Mouse (Mus musculus): ENCODE measurements around the gene Lrriq1.

Gene Lrriq1

DNA sequence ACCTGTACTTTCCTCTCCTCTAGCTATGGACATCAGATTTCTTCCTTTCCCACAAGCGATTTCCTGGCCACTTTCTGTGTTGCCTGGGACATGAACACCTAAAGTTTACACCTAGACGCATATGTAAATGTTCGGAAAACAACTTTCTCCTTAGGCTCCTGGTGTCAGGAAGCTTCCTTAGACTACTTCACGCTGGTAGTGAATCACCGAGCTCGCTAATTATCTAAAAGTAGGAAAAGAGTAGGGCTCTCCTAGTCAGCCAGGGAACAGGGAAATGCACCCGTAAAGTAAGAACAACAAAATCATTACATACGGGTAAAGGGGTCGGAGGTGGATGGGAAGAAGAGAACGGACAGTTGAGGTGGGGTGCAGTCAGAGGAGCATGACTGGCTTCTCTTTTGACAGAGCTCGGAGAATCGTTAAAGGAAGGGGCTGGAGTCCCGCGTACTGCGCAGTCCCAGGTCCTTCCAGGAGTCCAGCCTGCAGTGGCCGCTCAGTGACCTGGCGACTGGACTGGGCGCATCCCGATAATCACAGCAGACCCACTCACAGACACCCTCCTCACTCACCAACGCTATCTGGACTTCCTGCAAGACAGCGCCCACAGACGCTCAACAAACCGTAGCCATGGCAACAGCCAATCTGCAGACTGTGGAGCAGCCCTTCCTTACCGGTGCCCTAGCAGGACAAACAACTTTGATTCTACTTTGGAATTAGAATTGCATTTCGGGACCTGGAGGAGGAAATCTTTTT is at the start of gene Lrriq1:
Gene Lrriq1, minus strand, starts transcription at position 616 of the 753 bp plus-strand sequence.
- DNase-seq (ENCODE audit: low spot score in 2 of 2): no peak

DNA sequence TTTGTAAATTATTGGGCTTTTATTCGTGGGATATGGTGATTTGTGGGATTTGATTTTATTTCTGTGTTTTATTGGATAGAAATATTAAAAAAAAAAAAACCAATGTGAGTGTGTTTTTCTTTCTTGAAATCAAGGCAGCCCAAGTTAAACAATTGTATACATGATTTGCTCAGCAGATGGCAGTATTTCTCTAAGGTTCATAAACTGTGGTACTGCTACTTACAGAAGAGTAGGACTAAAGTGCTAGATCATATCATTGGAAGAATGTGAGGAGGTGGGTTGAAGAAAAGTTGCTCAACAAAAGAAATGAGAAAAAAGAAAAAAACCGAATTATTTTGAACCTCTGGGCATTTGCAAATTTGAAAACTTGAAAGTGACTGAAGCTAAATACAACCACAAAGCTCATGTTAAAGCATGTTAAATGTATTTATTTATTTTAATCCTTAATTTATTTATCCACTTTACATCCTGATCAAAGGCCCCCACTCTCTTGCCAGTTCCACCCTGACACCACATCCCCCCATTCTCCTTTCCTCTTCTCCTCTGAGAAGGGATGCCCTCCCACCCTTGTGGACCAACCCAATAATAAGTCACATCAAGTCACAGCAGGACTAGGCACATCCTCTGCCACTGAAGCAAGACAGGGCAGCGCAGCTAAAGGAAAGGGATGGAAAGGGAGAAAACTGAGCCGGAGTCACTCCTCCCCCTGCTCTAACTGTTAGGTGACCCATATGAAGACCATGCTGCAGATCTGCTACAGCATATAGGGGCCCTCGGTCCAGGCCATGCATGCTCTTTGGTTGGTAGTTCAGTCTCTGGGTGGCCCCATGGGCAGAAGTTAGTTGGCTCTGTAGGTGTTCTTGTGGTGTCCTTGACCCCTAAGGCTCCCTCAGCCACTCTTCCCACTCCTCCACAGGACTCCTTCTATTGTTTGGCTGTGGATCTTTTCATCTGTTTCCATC is 18.0 kb upstream of the Lrriq1 start:
- DNase-seq (ENCODE audit: low spot score in 2 of 2): no peak

DNA sequence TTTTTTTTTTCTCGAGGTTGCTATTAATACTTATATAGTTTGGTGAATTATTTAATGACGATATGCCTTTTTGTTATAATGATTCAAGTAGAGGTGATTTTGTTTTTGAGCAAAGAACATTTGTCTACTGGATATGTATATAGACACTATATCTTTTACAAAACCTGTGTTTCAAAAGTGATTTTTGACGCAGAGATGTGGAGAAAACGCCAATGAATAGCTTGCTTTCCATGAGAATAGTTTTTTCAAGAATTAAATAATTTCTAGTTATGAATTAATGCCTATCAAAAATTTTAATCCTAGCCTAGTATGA is 294 bp upstream of the Lrriq1 start:
- DNase-seq (ENCODE audit: low spot score in 2 of 2): no peak

DNA sequence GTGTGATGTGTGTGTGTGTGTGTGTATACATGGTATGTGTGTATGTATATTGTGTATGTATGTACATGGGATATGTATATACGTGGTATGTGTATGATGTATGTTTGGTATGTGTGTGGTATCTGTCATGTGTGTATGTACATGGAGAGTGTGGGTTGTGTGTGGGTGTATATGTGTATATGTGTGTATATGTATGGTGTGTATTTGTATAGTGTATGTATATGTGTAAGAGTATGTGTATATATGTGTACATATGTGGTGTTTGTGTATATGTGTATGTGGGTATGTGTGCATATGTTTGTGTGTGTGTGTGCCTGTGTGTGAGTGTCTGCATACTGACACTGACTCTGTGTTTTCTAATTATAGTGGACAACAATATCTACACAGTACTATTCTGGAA is 9.5 kb downstream of the Lrriq1 start:
- no peak for DNase-seq (ENCODE audit: low spot score in 2 of 2)

DNA sequence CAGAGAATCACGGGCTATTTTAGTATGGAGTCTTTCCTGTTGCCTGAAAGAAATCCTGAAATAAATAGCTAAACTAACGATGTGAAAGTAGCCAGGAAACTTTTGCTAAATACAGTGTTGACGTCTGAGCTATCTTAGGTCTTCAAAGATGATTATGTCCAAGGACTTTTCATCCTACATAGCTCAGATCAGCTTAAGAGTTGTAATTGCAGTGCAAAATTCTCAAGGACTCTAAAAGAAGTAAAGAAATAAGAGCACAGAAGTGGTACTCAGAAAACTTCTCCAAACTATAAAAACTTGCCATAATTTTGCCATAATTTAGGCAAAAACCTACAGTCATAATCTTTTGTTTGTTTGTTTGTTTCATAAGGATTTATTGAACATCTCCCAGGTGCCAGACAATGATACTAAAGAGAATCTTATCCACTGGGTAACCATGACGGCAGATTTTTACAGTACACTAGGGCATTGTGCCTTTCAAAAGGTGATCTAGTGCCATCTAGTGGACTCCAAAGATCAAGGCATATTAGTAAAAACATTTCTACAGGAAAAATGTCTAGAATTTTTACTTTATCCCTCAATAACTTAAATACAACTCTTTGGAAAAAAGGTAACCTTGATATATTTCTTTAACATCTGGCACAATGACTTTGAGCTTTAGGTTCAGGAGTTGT is 41.3 kb downstream of the Lrriq1 start:
- no peak for DNase-seq (ENCODE audit: low spot score in 2 of 2)

DNA sequence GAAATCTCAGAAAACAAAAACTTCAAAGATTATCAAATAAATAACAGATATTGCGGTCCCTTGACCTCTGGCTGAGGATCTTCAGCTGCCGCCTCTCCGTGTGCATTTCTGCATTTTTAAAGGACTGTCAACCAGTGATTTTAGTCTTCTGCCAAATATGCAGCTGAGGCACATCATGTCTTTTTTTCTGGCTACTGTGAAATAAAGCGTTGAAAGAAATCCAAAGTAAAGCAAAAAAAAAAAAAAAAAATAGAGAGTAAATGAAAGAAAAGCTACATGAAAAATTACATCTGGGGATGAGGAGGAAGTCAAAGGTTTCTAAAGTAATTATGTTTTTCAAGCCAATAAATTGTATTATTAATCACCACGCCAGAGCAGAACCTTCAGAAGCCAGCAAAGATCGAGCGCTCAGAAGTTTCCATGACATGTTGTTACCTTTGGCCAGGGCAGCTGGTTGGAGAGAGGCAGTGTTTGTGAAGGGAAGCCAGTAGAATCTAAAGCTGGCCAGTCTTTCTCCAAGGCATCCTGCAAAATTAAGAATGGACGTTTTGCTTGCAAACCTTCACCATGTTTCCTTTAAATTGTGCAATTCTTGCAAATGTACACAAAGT is 90.2 kb downstream of the Lrriq1 start:
- no peak for DNase-seq (ENCODE audit: low spot score in 2 of 2)

DNA sequence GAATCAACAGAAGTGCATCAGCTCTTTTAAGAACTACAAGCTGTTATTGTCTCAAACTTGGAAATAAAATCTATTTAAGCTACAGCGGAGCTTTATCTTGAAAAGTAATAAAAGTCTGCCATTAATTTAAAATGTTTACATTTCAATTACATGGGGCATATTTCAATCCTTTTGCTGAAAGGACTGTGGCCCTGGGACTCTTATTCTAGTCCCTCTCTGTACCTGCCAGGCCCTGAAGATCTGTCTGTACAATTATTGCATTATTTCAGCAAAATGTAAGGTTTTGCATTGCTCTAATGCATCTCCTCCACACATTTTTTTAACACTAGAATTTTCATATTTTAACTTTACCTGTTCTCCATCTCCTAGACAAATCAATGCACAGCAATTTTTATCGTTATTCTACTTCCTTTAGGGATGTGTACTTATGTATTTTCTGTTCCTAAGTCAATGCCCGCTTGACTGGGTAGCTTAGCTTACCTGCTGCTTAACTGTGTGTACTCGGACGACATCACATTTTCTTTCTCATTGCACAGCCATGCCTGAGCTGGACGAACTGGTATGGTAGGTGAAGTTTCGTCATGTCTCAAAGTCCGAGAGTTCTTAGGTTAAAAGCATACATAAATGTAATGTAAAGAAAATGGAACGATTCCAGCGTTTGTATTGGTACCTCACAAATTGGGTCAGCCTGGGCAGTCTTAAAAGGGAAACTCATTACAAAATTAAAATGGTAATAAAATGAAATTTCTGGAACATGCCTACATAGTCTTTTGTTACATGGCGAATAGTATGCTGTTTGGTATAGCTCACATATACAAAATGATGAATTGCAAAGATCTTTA is 91.0 kb downstream of the Lrriq1 start:
- no peak for DNase-seq (ENCODE audit: low spot score in 2 of 2)

DNA sequence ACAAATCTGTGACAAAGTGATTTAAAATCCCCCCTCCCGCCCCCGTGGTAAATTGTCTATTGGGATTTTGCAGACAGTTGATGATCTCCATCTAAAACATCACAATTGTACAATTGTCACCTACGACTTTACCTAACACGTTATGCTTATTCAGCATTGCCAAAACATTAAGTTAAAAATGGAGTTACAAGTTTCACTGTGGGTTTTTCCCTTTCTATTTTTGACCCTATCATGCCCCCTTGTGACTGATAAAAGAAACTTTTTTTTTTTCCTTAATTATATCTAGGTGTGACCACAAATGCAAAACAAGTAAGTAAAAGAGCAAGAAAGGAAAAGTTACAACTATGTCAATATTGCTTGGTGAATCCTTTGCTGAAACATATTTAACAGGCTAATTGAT is 93.6 kb downstream of the Lrriq1 start:
- DNase-seq (ENCODE audit: low spot score in 2 of 2): no peak

DNA sequence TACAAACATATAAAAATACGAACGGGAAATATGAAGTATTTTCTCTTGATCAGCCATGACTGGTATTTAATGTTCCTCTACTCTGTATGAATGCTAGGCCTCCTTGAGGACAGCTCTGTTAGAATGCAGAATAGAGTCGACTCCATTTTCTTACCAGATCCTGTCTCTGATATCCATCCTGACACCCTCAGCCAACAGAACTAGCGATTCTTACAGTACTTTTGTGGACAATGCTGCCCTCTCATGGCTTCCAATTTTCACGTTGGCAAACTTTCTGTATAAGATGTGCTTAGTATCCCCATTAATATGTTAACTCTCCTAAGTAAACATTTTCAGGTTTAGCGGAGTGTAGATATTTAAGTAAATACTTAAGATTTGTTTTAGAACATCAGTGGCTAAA is 94.6 kb downstream of the Lrriq1 start:
- DNase-seq (ENCODE audit: low spot score in 2 of 2): no peak

DNA sequence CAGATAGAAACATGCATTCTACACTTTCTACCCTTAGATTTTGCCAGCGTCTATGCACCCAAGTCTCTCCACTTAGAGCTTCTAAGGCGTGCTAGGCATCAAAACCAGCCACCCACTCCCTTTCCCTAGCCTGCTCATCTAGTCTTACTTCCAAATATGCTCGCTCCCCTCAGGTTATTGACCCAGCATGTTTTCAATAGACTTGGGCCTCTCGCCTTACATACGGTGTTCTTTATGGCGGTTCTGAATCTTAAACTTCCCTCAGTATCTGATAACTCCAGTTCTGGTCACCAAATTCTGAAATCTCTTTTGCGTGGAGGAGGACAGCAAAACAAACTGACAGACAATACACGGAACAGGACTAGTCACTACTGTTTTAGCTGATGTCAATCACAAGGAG is 95.5 kb downstream of the Lrriq1 start:
- no peak for DNase-seq (ENCODE audit: low spot score in 2 of 2)

DNA sequence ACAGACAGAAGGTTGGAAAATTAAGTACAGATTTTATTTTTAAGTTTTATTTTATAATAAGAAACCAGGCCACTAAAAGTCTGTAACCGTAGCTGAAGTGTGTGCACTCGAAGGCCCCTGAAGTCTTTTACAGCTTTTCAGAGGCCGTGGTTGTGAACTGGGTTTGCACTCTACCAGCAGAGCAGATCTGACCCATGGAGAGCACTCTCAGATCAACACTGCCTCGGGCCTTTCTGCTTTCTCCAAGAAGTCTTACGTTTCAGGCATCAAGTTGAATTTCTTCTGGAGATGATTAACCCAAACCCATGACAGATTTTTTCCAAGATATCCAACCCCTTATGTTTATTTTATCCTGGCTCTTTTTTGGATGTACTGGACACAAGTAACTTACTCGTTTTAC is 121.5 kb downstream of the Lrriq1 start:
- no peak for DNase-seq (ENCODE audit: low spot score in 2 of 2)

DNA sequence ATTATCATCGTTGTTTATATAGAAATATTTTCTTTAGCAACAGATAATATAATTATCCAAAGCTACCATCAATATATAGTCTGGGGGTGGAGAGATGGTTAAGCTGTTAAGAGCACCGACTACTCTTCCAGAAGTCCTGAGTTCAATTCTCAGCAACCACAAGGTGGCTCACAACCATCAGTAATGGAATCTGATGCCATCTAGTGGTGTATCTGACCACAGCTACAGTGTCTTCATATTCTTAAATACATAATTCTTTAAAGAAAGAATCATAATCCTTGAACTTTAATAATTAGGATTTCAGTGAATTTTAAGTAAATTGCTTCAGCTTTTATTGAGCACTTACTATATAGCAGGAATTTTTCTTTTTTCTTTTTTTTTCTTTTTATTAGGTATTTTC is 128.0 kb downstream of the Lrriq1 start:
- DNase-seq (ENCODE audit: low spot score in 2 of 2): no peak

DNA sequence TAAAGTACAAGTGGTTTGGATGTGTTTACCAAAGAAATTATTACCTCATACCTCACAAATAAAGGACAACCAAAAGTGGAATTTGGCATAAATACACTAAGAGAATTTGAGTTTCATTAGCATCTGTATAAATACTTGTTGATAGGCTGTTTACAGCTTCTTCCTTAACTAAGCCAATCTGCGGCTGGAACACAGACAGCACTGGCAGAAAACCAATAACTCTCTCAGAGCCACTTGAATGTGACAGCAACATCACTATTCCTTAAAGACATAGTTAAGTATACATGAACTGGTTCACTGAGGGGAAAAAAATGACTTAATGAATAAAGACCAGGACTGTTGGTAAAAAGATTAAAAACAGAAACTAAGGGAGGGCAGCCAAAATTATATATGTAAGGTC is 150.0 kb downstream of the Lrriq1 start:
- no peak for DNase-seq (ENCODE audit: low spot score in 2 of 2)

DNA sequence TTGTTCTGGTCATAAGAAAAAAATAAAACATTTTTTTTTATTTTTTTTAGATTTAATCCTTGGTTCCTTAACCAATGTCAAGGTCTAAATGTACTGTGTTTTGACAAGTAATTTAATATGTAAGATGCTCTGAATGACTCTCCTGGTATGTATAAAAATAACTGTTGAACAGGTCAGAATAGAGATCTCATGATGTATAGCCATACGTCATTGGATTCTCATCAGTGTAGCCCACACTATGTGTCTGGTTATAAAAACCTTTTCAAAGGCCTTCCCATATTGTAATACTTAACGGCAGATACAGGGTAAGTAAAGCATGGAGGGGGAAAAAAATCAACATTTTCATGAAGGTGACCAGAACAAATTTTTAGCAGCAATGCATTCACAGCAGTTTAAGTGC is 186.5 kb downstream of the Lrriq1 start:
- no peak for DNase-seq (ENCODE audit: low spot score in 2 of 2)

DNA sequence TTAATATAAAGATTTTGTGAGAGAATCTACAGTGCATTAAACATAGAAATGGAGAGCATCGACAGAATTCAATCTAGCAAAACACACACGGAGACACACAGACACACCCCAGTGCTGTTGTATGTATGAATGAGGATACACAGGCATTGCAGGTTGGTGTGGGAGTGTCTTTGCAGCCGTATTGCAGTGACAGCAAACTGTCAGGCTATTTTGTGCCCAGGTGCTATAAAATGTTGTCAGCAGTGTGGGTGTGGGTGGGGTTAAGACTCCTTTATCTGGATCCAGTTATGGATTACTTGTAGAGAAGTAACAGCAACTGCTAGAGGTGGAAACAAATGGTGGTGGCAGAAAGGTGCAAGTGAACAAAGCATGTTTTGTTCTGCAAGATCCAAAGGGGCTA is 189.5 kb downstream of the Lrriq1 start:
- no peak for DNase-seq (ENCODE audit: low spot score in 2 of 2)

DNA sequence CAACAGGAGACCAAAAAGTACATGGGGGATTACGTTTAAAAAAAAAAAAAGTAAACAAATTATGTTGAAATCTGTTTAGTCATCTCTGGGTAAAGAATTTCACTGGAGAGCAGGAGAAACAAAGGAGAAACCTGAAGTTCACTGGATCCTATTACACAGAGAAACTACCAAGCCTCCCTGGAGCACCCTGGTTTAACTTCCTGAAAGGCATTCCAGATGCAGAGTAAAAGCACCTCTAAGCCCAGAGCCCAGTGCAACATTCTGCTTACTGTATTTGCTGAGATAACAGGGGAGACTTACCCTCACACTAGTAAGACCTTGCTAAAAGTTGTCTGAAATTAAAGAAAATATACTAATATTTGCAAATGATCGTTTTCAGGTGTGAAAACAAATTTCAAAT is 191.1 kb downstream of the Lrriq1 start:
- DNase-seq (ENCODE audit: low spot score in 2 of 2): no peak

DNA sequence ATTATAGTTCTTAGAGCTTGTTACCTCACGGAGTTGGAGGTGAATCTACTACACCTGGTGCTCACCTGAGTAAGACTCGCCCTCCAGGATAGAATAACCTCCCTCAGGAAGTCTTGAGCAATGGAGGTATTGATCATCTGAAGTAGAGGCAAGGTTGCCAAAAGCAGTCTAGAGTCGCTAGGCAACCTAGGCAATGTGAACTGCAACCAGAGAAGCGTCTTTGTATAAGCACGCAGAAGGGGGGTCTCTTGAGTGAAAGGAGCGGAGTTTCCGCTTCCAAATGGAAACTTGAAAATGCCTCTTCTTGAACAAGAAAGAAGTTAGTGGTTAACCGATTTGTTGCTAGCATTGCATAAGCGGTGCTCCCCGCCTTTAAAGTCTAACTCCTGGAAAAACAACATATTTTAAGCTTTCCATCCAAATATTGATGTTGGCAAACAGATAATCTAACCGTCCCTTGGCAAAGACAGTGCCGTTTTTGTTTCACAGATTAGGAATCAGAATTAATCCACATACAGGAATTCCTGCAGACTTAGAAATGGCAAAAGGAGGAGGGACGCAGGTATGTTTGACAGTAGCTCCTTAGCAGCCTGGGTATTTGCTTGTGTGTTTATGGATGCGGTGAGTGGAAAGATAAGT is 201.0 kb downstream of the Lrriq1 start:
- no peak for DNase-seq (ENCODE audit: low spot score in 2 of 2)

DNA sequence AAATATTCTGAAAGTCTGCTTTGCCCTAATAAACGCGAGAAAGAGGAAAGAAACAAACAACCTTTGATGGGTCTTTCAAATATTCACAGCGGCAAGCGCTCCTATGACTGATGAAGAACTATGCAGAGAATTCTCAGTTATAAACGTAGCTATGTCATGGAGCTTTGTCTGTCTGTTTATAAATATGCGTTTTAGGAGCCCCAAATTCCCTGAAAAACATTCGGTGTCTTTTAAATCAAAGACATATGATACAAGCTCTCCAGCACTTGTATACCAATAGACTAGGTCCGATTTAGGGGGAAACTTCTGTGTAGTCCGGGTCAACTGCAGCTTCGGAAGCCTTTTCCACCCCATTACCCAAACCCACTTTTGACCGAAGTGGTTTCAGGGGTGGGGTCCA is 205.2 kb downstream of the Lrriq1 start:
- no peak for DNase-seq (ENCODE audit: low spot score in 2 of 2)

DNA sequence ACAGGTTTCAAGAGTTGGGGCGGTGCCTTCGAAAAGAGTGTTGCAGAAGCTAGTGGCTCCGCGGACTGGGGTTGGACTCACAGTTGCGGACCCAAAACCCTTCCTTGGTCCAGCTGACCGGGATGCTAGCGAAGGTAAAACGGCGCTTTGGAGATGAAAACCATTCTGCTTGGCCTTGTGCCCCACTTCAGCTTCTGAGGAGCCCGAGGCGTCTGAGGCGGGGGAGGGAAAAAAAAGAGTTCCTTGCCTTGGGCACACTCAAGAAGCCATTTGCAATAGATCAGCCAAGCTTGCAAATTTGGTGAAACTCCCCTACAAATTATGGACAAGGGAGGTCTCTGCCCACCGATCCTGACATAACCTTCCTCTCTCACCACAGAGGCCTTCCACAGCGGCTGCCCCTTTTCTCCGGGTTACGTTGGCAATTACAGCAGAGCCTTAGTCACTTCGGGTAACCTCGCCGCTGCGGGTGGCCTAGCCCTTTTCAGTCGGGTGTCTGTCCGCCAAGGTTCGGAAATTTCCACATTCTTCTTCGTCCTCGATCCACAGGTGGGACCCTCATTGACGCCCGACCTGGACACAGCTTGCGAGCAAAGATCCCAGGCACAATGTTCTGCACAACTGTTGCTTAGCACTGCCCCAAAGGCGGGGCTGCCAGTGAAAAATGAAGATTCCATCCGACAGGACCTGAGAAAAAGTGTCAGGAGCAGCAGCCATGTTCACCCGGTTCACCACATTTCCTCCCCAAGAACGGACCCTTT is 206.2 kb downstream of the Lrriq1 start, which contains the start of gene Alx1:
Gene Alx1, minus strand, starts transcription at position 486 of the 761 bp plus-strand sequence.
- DNase-seq (ENCODE audit: low spot score in 2 of 2): no peak
